Mouse (Mus musculus): Measurements from ENCODE around the gene Slc9c1. TPM values are rescaled to one million over a fixed set of nuclear protein-coding genes. Genes with fewer than 3 reads are reported as not detected.

Slc9c1 gene
- polyA plus RNA-seq, 1 experiment = 0.03 TPM

DNA sequence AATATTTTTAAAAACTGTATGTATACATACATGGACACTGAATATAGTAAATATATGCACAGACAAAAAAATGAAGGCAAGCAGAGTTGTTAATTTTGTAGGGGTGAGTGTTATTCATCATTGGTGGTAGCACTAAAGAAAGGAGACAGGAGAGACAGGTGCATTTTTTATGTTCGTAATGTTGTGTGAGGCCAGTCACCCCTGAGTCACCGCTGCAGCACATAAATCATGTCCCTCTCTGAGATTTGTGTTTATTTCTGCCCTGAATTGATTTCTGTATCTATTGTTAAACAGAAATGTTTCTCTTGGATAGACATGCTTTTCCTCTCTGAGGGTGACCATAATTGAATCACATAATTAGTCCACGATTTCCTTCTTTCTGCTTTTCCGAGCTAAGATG lies 97.3 kb downstream of the Slc9c1 start:
- TF ChIP-seq CTCF (IDR thresholded peaks at IDR 0.05; ENCODE audit: borderline replicate concordance, control insufficient read depth, extremely low read depth, insufficient read depth, low read length, poor library complexity) = no peak
- TF ChIP-seq POLR2A (IDR thresholded peaks at IDR 0.05; ENCODE audit: control insufficient read depth, extremely low read depth, insufficient read depth, low read length, poor library complexity) = no peak
- Histone ChIP-seq H3K27ac (ENCODE audit: control insufficient read depth, insufficient read depth, low read length) (no peak overlapping the region), H3K4me1 (replicated peaks; ENCODE audit: control insufficient read depth, insufficient read depth, low read length) (peaks cover 4% of the 10 kb centered on the region; the same call in 1 of the 2 replicates), H3K36me3 (ENCODE audit: control insufficient read depth, insufficient read depth, low read length) (no peaks in the 10 kb centered on the region), H3K4me3 (ENCODE audit: control insufficient read depth, insufficient read depth, low read length) (no peak overlapping the region), H3K27me3 (ENCODE audit: control insufficient read depth, insufficient read depth, low read length) (no peaks in the 10 kb centered on the region)
- no peak for DNase-seq
- whole genome bisulfite sequencing = 94% methylated on average over 4 of the region's 4 CpGs

- WGBS = 95% methylated on average over 2 of the region's 2 CpGs
- H3K27ac ChIP-seq (ENCODE audit: control insufficient read depth, insufficient read depth, low read length) = no peak overlapping the region
- TF ChIP-seq POLR2A (IDR thresholded peaks at IDR 0.05; ENCODE audit: control insufficient read depth, extremely low read depth, insufficient read depth, low read length, poor library complexity) (no peak), CTCF (IDR thresholded peaks at IDR 0.05; ENCODE audit: borderline replicate concordance, control insufficient read depth, extremely low read depth, insufficient read depth, low read length, poor library complexity) (no peak)
- H3K4me3 ChIP-seq (ENCODE audit: control insufficient read depth, insufficient read depth, low read length) = no peak overlapping the region
- no peaks in the 10 kb centered on the region for H3K27me3 ChIP-seq (ENCODE audit: control insufficient read depth, insufficient read depth, low read length)
- DNase-seq = no peak
- H3K36me3 ChIP-seq (ENCODE audit: control insufficient read depth, insufficient read depth, low read length) = no peaks in the 10 kb centered on the region
- no peaks in the 10 kb centered on the region for H3K4me1 ChIP-seq (replicated peaks; ENCODE audit: control insufficient read depth, insufficient read depth, low read length)
Observed at GRCm38 (mm10) chr16:45635826-45636225, 100.7 kb downstream of the Slc9c1 start.

DNA sequence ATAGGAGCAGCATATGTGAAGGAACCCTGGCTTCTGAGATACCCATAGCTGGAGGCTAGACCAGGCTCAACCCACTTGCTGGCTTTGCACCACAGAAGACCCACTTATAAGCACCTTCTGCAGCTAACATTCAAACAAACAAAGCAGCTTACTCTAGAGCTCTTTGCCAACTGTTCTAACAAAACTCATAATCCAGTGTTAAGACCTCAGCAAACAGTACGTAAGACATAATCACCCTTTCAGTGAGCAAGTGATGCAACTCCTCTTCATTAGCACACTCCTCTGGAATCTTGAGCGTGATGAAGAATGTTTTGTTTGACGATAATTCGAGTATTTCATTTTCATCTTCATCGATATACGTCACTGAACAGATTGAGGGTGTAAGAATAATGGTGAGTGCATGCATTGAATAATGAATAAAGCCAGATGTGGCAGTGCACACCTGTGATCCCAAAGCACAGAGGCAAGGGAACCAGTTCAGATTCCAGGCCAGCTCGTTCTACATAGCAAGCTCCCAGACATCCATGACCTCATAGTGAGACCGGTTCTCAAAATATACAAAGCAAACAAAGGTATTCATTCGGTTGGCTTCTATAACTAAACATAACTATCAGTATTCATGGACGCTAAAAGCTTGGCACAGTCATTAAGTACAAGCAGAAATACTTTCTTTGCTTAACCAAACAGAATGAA lies 105.1 kb downstream of the Slc9c1 start:
- H3K4me1 ChIP-seq (replicated peaks; ENCODE audit: control insufficient read depth, insufficient read depth, low read length) = no peaks in the 10 kb centered on the region
- H3K4me3 ChIP-seq (ENCODE audit: control insufficient read depth, insufficient read depth, low read length) = no peak overlapping the region
- H3K36me3 ChIP-seq (ENCODE audit: control insufficient read depth, insufficient read depth, low read length) = no peaks in the 10 kb centered on the region
- H3K27ac ChIP-seq (ENCODE audit: control insufficient read depth, insufficient read depth, low read length) = no peak overlapping the region
- no peaks in the 10 kb centered on the region for H3K27me3 ChIP-seq (ENCODE audit: control insufficient read depth, insufficient read depth, low read length)
- 94% methylated on average over 10 of the region's 10 CpGs for WGBS
- TF ChIP-seq POLR2A (IDR thresholded peaks at IDR 0.05; ENCODE audit: control insufficient read depth, extremely low read depth, insufficient read depth, low read length, poor library complexity) (no peak), CTCF (IDR thresholded peaks at IDR 0.05; ENCODE audit: borderline replicate concordance, control insufficient read depth, extremely low read depth, insufficient read depth, low read length, poor library complexity) (no peak)
- no peak for DNase-seq

GRCm38 (mm10) chr16:45641301-45641700 lies 106.2 kb downstream of the Slc9c1 start:
- Histone ChIP-seq H3K27me3 (ENCODE audit: control insufficient read depth, insufficient read depth, low read length) (no peaks in the 10 kb centered on the region), H3K36me3 (ENCODE audit: control insufficient read depth, insufficient read depth, low read length) (no peaks in the 10 kb centered on the region), H3K27ac (ENCODE audit: control insufficient read depth, insufficient read depth, low read length) (no peak overlapping the region), H3K4me1 (replicated peaks; ENCODE audit: control insufficient read depth, insufficient read depth, low read length) (no peaks in the 10 kb centered on the region), H3K4me3 (ENCODE audit: control insufficient read depth, insufficient read depth, low read length) (no peak overlapping the region)
- no peak for TF ChIP-seq CTCF (IDR thresholded peaks at IDR 0.05; ENCODE audit: borderline replicate concordance, control insufficient read depth, extremely low read depth, insufficient read depth, low read length, poor library complexity)
- no peak for TF ChIP-seq POLR2A (IDR thresholded peaks at IDR 0.05; ENCODE audit: control insufficient read depth, extremely low read depth, insufficient read depth, low read length, poor library complexity)
- DNase-seq = no peak
- WGBS = 77% methylated on average over 3 of the region's 3 CpGs

GRCm38 (mm10) chr16:45643944-45644343 lies 108.8 kb downstream of the Slc9c1 start:
- no peaks in the 10 kb centered on the region for H3K36me3 ChIP-seq (ENCODE audit: control insufficient read depth, insufficient read depth, low read length)
- no peaks in the 10 kb centered on the region for H3K27me3 ChIP-seq (ENCODE audit: control insufficient read depth, insufficient read depth, low read length)
- TF ChIP-seq CTCF (IDR thresholded peaks at IDR 0.05; ENCODE audit: borderline replicate concordance, control insufficient read depth, extremely low read depth, insufficient read depth, low read length, poor library complexity) (no peak), POLR2A (IDR thresholded peaks at IDR 0.05; ENCODE audit: control insufficient read depth, extremely low read depth, insufficient read depth, low read length, poor library complexity) (no peak)
- H3K4me1 ChIP-seq (replicated peaks; ENCODE audit: control insufficient read depth, insufficient read depth, low read length) = no peaks in the 10 kb centered on the region
- H3K27ac ChIP-seq (ENCODE audit: control insufficient read depth, insufficient read depth, low read length) = no peak overlapping the region
- H3K4me3 ChIP-seq (ENCODE audit: control insufficient read depth, insufficient read depth, low read length) = no peak overlapping the region
- WGBS = 90% methylated on average over 3 of the region's 3 CpGs
- DNase-seq = no peak

DNA sequence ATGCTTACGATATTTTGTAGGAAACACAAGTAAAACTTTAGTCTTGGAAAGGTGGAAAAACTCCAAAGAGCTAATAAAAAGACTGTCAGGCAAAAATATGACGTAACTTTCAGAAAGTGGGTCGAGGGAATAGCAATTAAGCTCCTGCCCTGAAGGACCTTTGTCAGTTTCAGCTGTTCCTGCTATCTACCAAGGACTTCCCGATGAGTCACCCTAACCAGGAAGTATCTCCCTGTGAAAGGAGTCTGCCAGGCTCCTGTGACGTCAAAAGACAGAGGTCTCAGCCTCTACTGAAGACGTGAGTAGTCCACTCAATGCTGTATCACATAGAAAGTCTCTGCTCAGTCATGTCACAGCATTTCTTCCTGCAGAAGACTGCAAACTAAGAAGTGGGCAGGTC lies 109.3 kb downstream of the Slc9c1 start:
- Histone ChIP-seq H3K4me3 (ENCODE audit: control insufficient read depth, insufficient read depth, low read length) (no peak overlapping the region), H3K4me1 (replicated peaks; ENCODE audit: control insufficient read depth, insufficient read depth, low read length) (no peaks in the 10 kb centered on the region), H3K27ac (ENCODE audit: control insufficient read depth, insufficient read depth, low read length) (no peak overlapping the region), H3K36me3 (ENCODE audit: control insufficient read depth, insufficient read depth, low read length) (no peaks in the 10 kb centered on the region), H3K27me3 (ENCODE audit: control insufficient read depth, insufficient read depth, low read length) (no peaks in the 10 kb centered on the region)
- TF ChIP-seq POLR2A (IDR thresholded peaks at IDR 0.05; ENCODE audit: control insufficient read depth, extremely low read depth, insufficient read depth, low read length, poor library complexity) = no peak
- TF ChIP-seq CTCF (IDR thresholded peaks at IDR 0.05; ENCODE audit: borderline replicate concordance, control insufficient read depth, extremely low read depth, insufficient read depth, low read length, poor library complexity) = no peak
- WGBS = 57% methylated on average over 6 of the region's 6 CpGs
- DNase-seq = no peak

- WGBS = 95% methylated on average over 2 of the region's 2 CpGs
- DNase-seq = no peak
- Histone ChIP-seq H3K27ac (ENCODE audit: control insufficient read depth, insufficient read depth, low read length) (no peak overlapping the region), H3K27me3 (ENCODE audit: control insufficient read depth, insufficient read depth, low read length) (no peaks in the 10 kb centered on the region), H3K4me3 (ENCODE audit: control insufficient read depth, insufficient read depth, low read length) (no peak overlapping the region), H3K36me3 (ENCODE audit: control insufficient read depth, insufficient read depth, low read length) (no peaks in the 10 kb centered on the region), H3K4me1 (replicated peaks; ENCODE audit: control insufficient read depth, insufficient read depth, low read length) (peaks cover 11% of the 10 kb centered on the region)
- TF ChIP-seq CTCF (IDR thresholded peaks at IDR 0.05; ENCODE audit: borderline replicate concordance, control insufficient read depth, extremely low read depth, insufficient read depth, low read length, poor library complexity) (no peak), POLR2A (IDR thresholded peaks at IDR 0.05; ENCODE audit: control insufficient read depth, extremely low read depth, insufficient read depth, low read length, poor library complexity) (no peak)
Observed at GRCm38 (mm10) chr16:45651497-45651896, 116.4 kb downstream of the Slc9c1 start.

Measured in thymus, adult 2 months (tissue).